Mouse (Mus musculus) intestine, embryonic 16.5 days (tissue): ENCODE data around the gene Cst11. TPM values are rescaled to one million over a fixed set of nuclear protein-coding genes. Genes with fewer than 3 reads are reported as not detected.
"Not testable (repeated sequence)": the region's sequence is repeated elsewhere in the genome, so short reads cannot be mapped to it uniquely, and the experiment has no call there.

Source experiments
- ATAC-seq: fragments of 200-750 bp; cut with Nextera tagmentation; 2 replicates; pipeline ENCODE4 v1.8.0; 2017; ENCODE audit warnings: moderate TSS enrichment, moderate library complexity
- H3K27ac ChIP-seq: fragments of 300-500 bp; sonication (generic); 2 replicates; pipeline ENCODE4 v1.5.1; 2014; ENCODE audit warnings: mild to moderate bottlenecking, low read length
- H3K27me3 ChIP-seq: fragments of 300-500 bp; sonication (generic); replicated peaks from 2 replicates; pipeline ENCODE4 v1.6.1; 2014; ENCODE audit warnings: low read length, control low read depth, mixed read lengths; ENCODE audit not compliant: control insufficient read depth, insufficient read depth
- H3K36me3 ChIP-seq: fragments of 300-500 bp; sonication (generic); 2 replicates; pipeline ENCODE4 v1.6.1; 2014; ENCODE audit warnings: low read length, control low read depth; ENCODE audit not compliant: control insufficient read depth, insufficient read depth
- H3K4me1 ChIP-seq: fragments of 300-500 bp; sonication (generic); 2 replicates; pipeline ENCODE4 v1.6.1; 2014; ENCODE audit warnings: low read length, control low read depth, mixed read lengths; ENCODE audit not compliant: control insufficient read depth, insufficient read depth
- H3K4me2 ChIP-seq: fragments of 300-500 bp; sonication (generic); 2 replicates; pipeline ENCODE4 v1.6.1; 2014; ENCODE audit warnings: low read depth, low read length, control low read depth
- H3K4me3 ChIP-seq: fragments of 300-500 bp; sonication (generic); 2 replicates; pipeline ENCODE4 v1.5.1; 2014; ENCODE audit warnings: mild to moderate bottlenecking, low read length
- H3K9ac ChIP-seq: fragments of 300-500 bp; sonication (generic); 2 replicates; pipeline ENCODE4 v1.6.1; 2014; ENCODE audit warnings: low read depth, low read length
- H3K9me3 ChIP-seq: fragments of 300-500 bp; sonication (generic); 2 replicates; pipeline ENCODE4 v1.6.1; 2016; ENCODE audit warnings: low read length, control low read depth; ENCODE audit not compliant: control insufficient read depth
- WGBS: fragments of 180-500 bp; shearing (Covaris S2); extraction: QIAGEN DNeasy Blood & Tissue Kit; methylation state at CpG from one replicate; pipeline ENCODE4 v1.1.7; 2014; 5-methylcytosine and 5-hydroxymethylcytosine counted together
- polyA plus RNA-seq: library from polyadenylated mRNA; unstranded; fragments of >200 nt; fragmentation: Nextera tagmentation; extraction: Ambion mirVana; gene quantifications from 2 replicates; pipeline ENCODE4 v1.2.1, GENCODE M21; 2015

Gene Cst11
- not detected in 2 replicates for polyA plus RNA-seq

GRCm38 (mm10) chr2:148771397-148771796, at the start of gene Cst11:
Gene Cst11 (minus strand): TSS chr2:148771497.
- WGBS, result 84% methylated on average over 4 of the region's 4 CpGs
- not testable (repeated sequence) for H3K4me2 ChIP-seq, H3K9ac ChIP-seq, H3K4me3 ChIP-seq, H3K9me3 ChIP-seq, H3K27ac ChIP-seq, H3K27me3 ChIP-seq, H3K36me3 ChIP-seq, H3K4me1 ChIP-seq, ATAC-seq

DNA sequence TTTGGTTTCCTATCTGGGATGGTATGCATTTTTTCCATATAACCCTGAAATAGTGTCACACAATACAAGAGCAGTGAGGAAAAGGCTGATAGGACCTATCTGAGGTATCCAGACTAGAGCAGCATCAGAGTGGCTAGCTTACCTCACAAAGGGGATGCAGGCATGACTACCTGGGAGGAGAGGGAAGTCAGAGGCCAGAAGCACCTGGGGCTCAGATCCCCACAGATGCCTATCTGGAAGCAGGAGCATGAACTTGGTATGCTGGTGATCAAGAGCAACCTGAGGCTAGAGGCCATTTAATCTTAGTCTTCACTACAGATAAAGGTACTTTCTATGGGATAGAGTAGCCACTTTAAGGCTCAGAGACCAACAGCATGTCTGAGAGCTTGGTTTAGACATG, 48.6 kb upstream of the Cst11 start, which contains the start of gene Cst13:
Gene Cst13 (plus strand): TSS at position 173 of the 400 bp plus-strand sequence.
- ATAC-seq, result no peak
- Histone ChIP-seq H3K9ac (no peak within 1 kb of the TSS), H3K27ac (no peak within 1 kb of the TSS)

GRCm38 (mm10) chr2:148806696-148807095, 35.4 kb upstream of the Cst11 start:
- H3K27me3 ChIP-seq, result no peaks in the 10 kb centered on the region
- H3K9ac ChIP-seq, result no peak overlapping the region
- H3K4me3 ChIP-seq, result no peak overlapping the region
- no peak overlapping the region for H3K27ac ChIP-seq
- H3K4me1 ChIP-seq, result no peaks in the 10 kb centered on the region
- no peak overlapping the region for H3K4me2 ChIP-seq
- no peaks in the 10 kb centered on the region for H3K36me3 ChIP-seq
- H3K9me3 ChIP-seq, result no peaks in the 10 kb centered on the region
- ATAC-seq, result no peak
- 46% methylated on average over 6 of the region's 6 CpGs for WGBS

More for the DNA sequence above, 48.6 kb upstream of the Cst11 start, which contains the start of gene Cst13:
- Histone ChIP-seq H3K4me1 (no peaks in the 10 kb centered on the region), H3K4me3 (no peak within 1 kb of the TSS), H3K36me3 (no peaks in the 10 kb centered on the region), H3K27me3 (no peaks in the 10 kb centered on the region), H3K9me3 (no peaks in the 10 kb centered on the region), H3K4me2 (no peak within 1 kb of the TSS)

- H3K36me3 ChIP-seq, result no peaks in the 10 kb centered on the region
- H3K4me1 ChIP-seq, result no peaks in the 10 kb centered on the region
- no peak overlapping the region for H3K4me2 ChIP-seq
- ATAC-seq, result no peak
- H3K27me3 ChIP-seq, result no peaks in the 10 kb centered on the region
- H3K9ac ChIP-seq, result no peak overlapping the region
- 38% methylated on average over 3 of the region's 3 CpGs for WGBS
- H3K4me3 ChIP-seq, result no peak overlapping the region
- no peak overlapping the region for H3K27ac ChIP-seq
- no peaks in the 10 kb centered on the region for H3K9me3 ChIP-seq
These were observed 30.2 kb upstream of the Cst11 start for GRCm38 (mm10) chr2:148801491-148801921.

GRCm38 (mm10) chr2:148798485-148798884, 27.2 kb upstream of the Cst11 start, which contains the start of gene Cst8:
Gene Cst8 (plus strand): TSS chr2:148798785.
- H3K4me1 ChIP-seq, result no peaks in the 10 kb centered on the region
- no peaks in the 10 kb centered on the region for H3K36me3 ChIP-seq
- 91% methylated on average over 1 of the region's 1 CpGs for WGBS
- H3K27ac ChIP-seq, result no peak within 1 kb of the TSS
- H3K9ac ChIP-seq, result no peak within 1 kb of the TSS
- H3K4me3 ChIP-seq, result no peak within 1 kb of the TSS
- H3K4me2 ChIP-seq, result no peak within 1 kb of the TSS
- H3K27me3 ChIP-seq, result no peaks in the 10 kb centered on the region
- ATAC-seq, result no peak
- H3K9me3 ChIP-seq, result no peaks in the 10 kb centered on the region

DNA sequence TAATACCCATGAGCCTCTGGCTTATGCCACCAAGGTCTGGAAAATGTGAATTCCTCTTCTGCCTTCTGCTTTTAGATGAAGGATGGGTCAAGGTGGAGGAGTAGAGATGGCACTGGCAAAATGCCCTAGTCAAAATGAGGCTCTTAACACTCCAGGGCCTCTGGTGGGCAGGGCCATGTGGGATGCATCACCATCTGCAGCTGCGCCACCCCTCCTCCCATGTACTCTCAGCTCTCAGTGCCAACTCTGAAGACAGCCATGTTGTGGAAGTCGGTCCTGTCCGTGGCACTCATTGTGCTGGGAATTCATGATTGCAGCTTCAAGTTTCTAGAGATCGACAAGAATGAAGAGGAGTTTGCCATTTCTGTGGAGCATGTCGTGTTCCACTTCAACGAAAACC, 17.8 kb upstream of the Cst11 start, which contains the start of gene Cst12:
Gene Cst12 (plus strand): TSS at position 220 of the 400 bp plus-strand sequence.
- Histone ChIP-seq H3K9me3 (no peaks in the 10 kb centered on the region), H3K27me3 (no peaks in the 10 kb centered on the region), H3K9ac (no peak within 1 kb of the TSS), H3K4me3 (no peak within 1 kb of the TSS), H3K4me2 (no peak within 1 kb of the TSS), H3K36me3 (no peaks in the 10 kb centered on the region), H3K4me1 (no peaks in the 10 kb centered on the region), H3K27ac (no peak within 1 kb of the TSS)
- 92% methylated on average over 6 of the region's 6 CpGs for WGBS
- no peak for ATAC-seq

DNA sequence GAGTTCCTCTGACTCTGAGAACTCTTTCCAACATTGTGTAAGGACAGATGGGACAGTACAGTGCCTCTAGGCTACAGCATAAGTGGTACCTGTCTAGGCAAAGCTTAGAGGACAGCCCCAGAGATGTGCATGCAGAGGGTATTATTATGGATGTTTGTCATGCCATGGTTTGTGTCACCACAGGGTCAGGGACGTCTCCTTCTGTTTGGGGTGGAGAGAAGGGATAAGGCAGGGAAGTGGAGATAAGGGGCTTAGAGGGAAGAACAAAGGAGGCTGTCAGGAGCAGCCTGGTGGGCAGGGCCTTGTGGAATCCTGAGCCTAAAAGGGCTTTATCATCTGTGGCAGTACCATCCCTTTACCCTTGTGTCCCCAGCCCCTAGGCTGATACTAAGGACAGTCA, 10.4 kb upstream of the Cst11 start, which contains the start of gene 8030411F24Rik:
Gene 8030411F24Rik (plus strand): TSS at position 301 of the 400 bp plus-strand sequence.
- ATAC-seq, result no peak
- no peaks in the 10 kb centered on the region for H3K4me1 ChIP-seq
- no peak within 1 kb of the TSS for H3K4me2 ChIP-seq
- WGBS, result 15% methylated on average over 1 of the region's 1 CpGs
- no peaks in the 10 kb centered on the region for H3K9me3 ChIP-seq
- no peak within 1 kb of the TSS for H3K9ac ChIP-seq
- H3K4me3 ChIP-seq, result no peak within 1 kb of the TSS
- H3K36me3 ChIP-seq, result no peaks in the 10 kb centered on the region
- no peaks in the 10 kb centered on the region for H3K27me3 ChIP-seq
- H3K27ac ChIP-seq, result no peak within 1 kb of the TSS

- Histone ChIP-seq H3K4me3 (no peak overlapping the region), H3K27ac (no peak overlapping the region), H3K4me2 (no peak overlapping the region), H3K9ac (no peak overlapping the region), H3K27me3 (no peaks in the 10 kb centered on the region), H3K36me3 (no peaks in the 10 kb centered on the region), H3K4me1 (no peaks in the 10 kb centered on the region), H3K9me3 (no peaks in the 10 kb centered on the region)
- 92% methylated on average over 1 of the region's 1 CpGs for WGBS
- no peak for ATAC-seq
These were observed 7.5 kb downstream of the Cst11 start for GRCm38 (mm10) chr2:148763648-148764388.

GRCm38 (mm10) chr2:148754310-148754846, 16.9 kb downstream of the Cst11 start:
- Histone ChIP-seq H3K36me3 (no peaks in the 10 kb centered on the region), H3K4me2 (no peak overlapping the region), H3K9me3 (no peaks in the 10 kb centered on the region), H3K27me3 (no peaks in the 10 kb centered on the region), H3K4me3 (no peak overlapping the region), H3K9ac (no peak overlapping the region), H3K27ac (no peak overlapping the region), H3K4me1 (no peaks in the 10 kb centered on the region)
- WGBS, result 74% methylated on average over 1 of the region's 1 CpGs
- no peak for ATAC-seq
